Mouse (Mus musculus) forebrain, postnatal 0 days (tissue): ENCODE measurements around the gene Setdb1. TPM values are rescaled to one million over a fixed set of nuclear protein-coding genes. Genes with fewer than 3 reads are reported as not detected.
"Not testable (repeated sequence)": the region's sequence is repeated elsewhere in the genome, so short reads cannot be mapped to it uniquely, and the experiment has no call there.

Experiments used
- ATAC-seq: fragments of 200-750 bp; cut with Nextera tagmentation; 2 replicates; pipeline ENCODE4 v1.8.0; 2017; ENCODE audit warnings: mild to moderate bottlenecking, moderate library complexity
- DNase-seq: peaks from one replicate; pipeline ENCODE4 v3.0.0-alpha.2; 2015
- H3K27ac ChIP-seq: fragments of 300-500 bp; sonication (generic); 2 replicates; pipeline ENCODE4 v1.5.1; 2014; ENCODE audit warnings: low read depth, mild to moderate bottlenecking, antibody characterized with exemption, low read length, moderate library complexity, mixed read lengths
- H3K27me3 ChIP-seq: fragments of 300-500 bp; sonication (generic); 2 replicates; pipeline ENCODE4 v1.6.1; 2014; ENCODE audit warnings: mild to moderate bottlenecking, low read length, mixed read lengths; ENCODE audit not compliant: insufficient read depth
- H3K36me3 ChIP-seq: fragments of 300-500 bp; sonication (generic); 2 replicates; pipeline ENCODE4 v1.6.1; 2014; ENCODE audit warnings: mild to moderate bottlenecking, moderate library complexity; ENCODE audit not compliant: insufficient read depth
- H3K4me1 ChIP-seq: fragments of 300-500 bp; sonication (generic); 2 replicates; pipeline ENCODE4 v1.6.1; 2014; ENCODE audit warnings: antibody characterized with exemption; ENCODE audit not compliant: insufficient read depth
- H3K4me2 ChIP-seq: fragments of 300-500 bp; sonication (generic); 2 replicates; pipeline ENCODE4 v1.6.1; 2014; ENCODE audit warnings: low read depth, mild to moderate bottlenecking, moderate library complexity
- H3K4me3 ChIP-seq: fragments of 300-500 bp; sonication (generic); 2 replicates; pipeline ENCODE4 v1.5.1; 2014; ENCODE audit warnings: low read depth, low read length, mixed read lengths
- H3K9ac ChIP-seq: fragments of 300-500 bp; sonication (generic); 2 replicates; pipeline ENCODE4 v1.6.1; 2014; ENCODE audit warnings: mild to moderate bottlenecking
- H3K9me3 ChIP-seq: fragments of 300-500 bp; sonication (generic); 2 replicates; pipeline ENCODE4 v1.6.1; 2016; ENCODE audit warnings: low read length
- CTCF ChIP-seq: sonication (generic); IDR thresholded peaks from 2 replicates; pipeline ENCODE4 v1.5.1; 2016; ENCODE audit warnings: antibody characterized with exemption, control low read depth, low read depth
- WGBS: fragments of 180-500 bp; shearing (Covaris S2); extraction: QIAGEN DNeasy Blood & Tissue Kit; methylation state at CpG from one replicate; pipeline ENCODE4 v1.1.7; 2014; 5-methylcytosine and 5-hydroxymethylcytosine counted together
- polyA plus RNA-seq: library from polyadenylated mRNA; unstranded; fragments of >200 nt; fragmentation: Nextera tagmentation; extraction: Ambion mirVana; gene quantifications from 2 replicates; pipeline ENCODE4 v1.2.1, GENCODE M21; 2015
- total RNA-seq: library from RNA; depleted of rRNA; stranded (reverse); fragments of >200 nt; gene quantifications from 2 replicates; pipeline ENCODE4 v1.2.3, GENCODE M21; 2014

The Setdb1 gene
- total and polyA plus RNA-seq, 2 experiments from 2014 or later, result 28.3 to 56.1 TPM

- no peaks in the 10 kb centered on the region for H3K4me1 ChIP-seq
- no peak overlapping the region for H3K4me3 ChIP-seq
- no peak for TF ChIP-seq CTCF
- H3K36me3 ChIP-seq, result peaks cover 12% of the 10 kb centered on the region
- WGBS, result 98% methylated on average over 2 of the region's 2 CpGs
- H3K4me2 ChIP-seq, result no peak overlapping the region
- H3K27me3 ChIP-seq, result no peaks in the 10 kb centered on the region
- no peak overlapping the region for H3K27ac ChIP-seq
- DNase-seq, result no peak
- ATAC-seq, result no peak
- no peak overlapping the region for H3K9ac ChIP-seq
- no peaks in the 10 kb centered on the region for H3K9me3 ChIP-seq
Measured at GRCm38 (mm10) chr3:95357746-95358145, 744 bp upstream of the Setdb1 start.

- H3K27ac ChIP-seq, result not testable (repeated sequence)
Measured at GRCm38 (mm10) chr3:95355911-95356544, 974 bp downstream of the Setdb1 start.

GRCm38 (mm10) chr3:95349491-95349890, 7.5 kb downstream of the Setdb1 start:
- peaks cover 65% of the 10 kb centered on the region for H3K36me3 ChIP-seq
- H3K4me3 ChIP-seq, result no peak overlapping the region
- no peaks in the 10 kb centered on the region for H3K4me1 ChIP-seq
- H3K27ac ChIP-seq, result no peak overlapping the region
- ATAC-seq, result peak; percentile 38; the same call in 1 of the 2 replicates
- H3K4me2 ChIP-seq, result no peak overlapping the region
- no peak overlapping the region for H3K9ac ChIP-seq
- H3K27me3 ChIP-seq, result no peaks in the 10 kb centered on the region
- peak; percentile 46 for DNase-seq
- H3K9me3 ChIP-seq, result no peaks in the 10 kb centered on the region
- TF ChIP-seq CTCF, result peak; percentile 73

More at GRCm38 (mm10) chr3:95355911-95356544, 974 bp downstream of the Setdb1 start:
- ATAC-seq, H3K9ac ChIP-seq, DNase-seq, H3K9me3 ChIP-seq, H3K4me1 ChIP-seq, H3K27me3 ChIP-seq: not testable (repeated sequence)
- Histone ChIP-seq H3K4me2 (peak overlapping the region; percentile 38; the same call in 1 of the 2 replicates), H3K36me3 (peaks cover 23% of the 10 kb centered on the region), H3K4me3 (peak overlapping the region; percentile 42; the same call in 1 of the 2 replicates)
- whole genome bisulfite sequencing, result 18% methylated on average over 5 of the region's 19 CpGs

- H3K4me2 ChIP-seq, H3K4me1 ChIP-seq, H3K27ac ChIP-seq, H3K9me3 ChIP-seq, DNase-seq, ATAC-seq, H3K4me3 ChIP-seq, H3K9ac ChIP-seq, H3K27me3 ChIP-seq: not testable (repeated sequence)
- peaks cover 63% of the 10 kb centered on the region for H3K36me3 ChIP-seq
- WGBS, result 99% methylated on average over 4 of the region's 5 CpGs
Measured at GRCm38 (mm10) chr3:95348343-95348742, 8.7 kb downstream of the Setdb1 start.

- no peaks in the 10 kb centered on the region for H3K9me3 ChIP-seq
- ATAC-seq (no peak), DNase-seq (no peak)
- no peaks in the 10 kb centered on the region for H3K4me1 ChIP-seq
- no peak overlapping the region for H3K9ac ChIP-seq
- H3K27ac ChIP-seq, result no peak overlapping the region
- H3K36me3 ChIP-seq, result peaks cover 60% of the 10 kb centered on the region
- 95% methylated on average over 7 of the region's 7 CpGs for WGBS
- H3K27me3 ChIP-seq, result no peaks in the 10 kb centered on the region
- no peak for TF ChIP-seq CTCF
- H3K4me2 ChIP-seq, result no peak overlapping the region
- H3K4me3 ChIP-seq, result no peak overlapping the region
Measured at GRCm38 (mm10) chr3:95346454-95346853, 10.5 kb downstream of the Setdb1 start.

- not testable (repeated sequence) for H3K27ac ChIP-seq, ATAC-seq, DNase-seq, H3K4me3 ChIP-seq, H3K9me3 ChIP-seq, H3K27me3 ChIP-seq, H3K9ac ChIP-seq, H3K4me1 ChIP-seq, H3K4me2 ChIP-seq
- whole genome bisulfite sequencing, result 94% methylated on average over 9 of the region's 9 CpGs
- H3K36me3 ChIP-seq, result peaks cover 78% of the 10 kb centered on the region
Measured at GRCm38 (mm10) chr3:95343356-95344000, 13.5 kb downstream of the Setdb1 start.

GRCm38 (mm10) chr3:95338251-95338650, 18.8 kb downstream of the Setdb1 start:
- no peak overlapping the region for H3K27ac ChIP-seq
- no peaks in the 10 kb centered on the region for H3K9me3 ChIP-seq
- no peaks in the 10 kb centered on the region for H3K4me1 ChIP-seq
- H3K9ac ChIP-seq, result no peak overlapping the region
- ATAC-seq (no peak), DNase-seq (no peak)
- H3K4me3 ChIP-seq, result no peak overlapping the region
- H3K4me2 ChIP-seq, result no peak overlapping the region
- WGBS, result 93% methylated on average over 4 of the region's 4 CpGs
- no peak for TF ChIP-seq CTCF
- no peaks in the 10 kb centered on the region for H3K27me3 ChIP-seq
- peaks cover 78% of the 10 kb centered on the region for H3K36me3 ChIP-seq
